Mouse (Mus musculus) naive thymus-derived CD4-positive, alpha-beta T cell, adult 5 months (primary cell): Measurements from ENCODE around the gene Ppp1r16b. TPM values are rescaled to one million over a fixed set of nuclear protein-coding genes. Genes with fewer than 3 reads are reported as not detected.

Experiments
- polyA plus RNA-seq: library from polyadenylated mRNA; unstranded; fragments of 100-300 nt; shearing (Covaris generic); gene quantifications from one replicate; pipeline ENCODE4 v1.2.1, GENCODE M21; 2017

Gene Ppp1r16b
- 55.2 TPM for polyA plus RNA-seq

DNA sequence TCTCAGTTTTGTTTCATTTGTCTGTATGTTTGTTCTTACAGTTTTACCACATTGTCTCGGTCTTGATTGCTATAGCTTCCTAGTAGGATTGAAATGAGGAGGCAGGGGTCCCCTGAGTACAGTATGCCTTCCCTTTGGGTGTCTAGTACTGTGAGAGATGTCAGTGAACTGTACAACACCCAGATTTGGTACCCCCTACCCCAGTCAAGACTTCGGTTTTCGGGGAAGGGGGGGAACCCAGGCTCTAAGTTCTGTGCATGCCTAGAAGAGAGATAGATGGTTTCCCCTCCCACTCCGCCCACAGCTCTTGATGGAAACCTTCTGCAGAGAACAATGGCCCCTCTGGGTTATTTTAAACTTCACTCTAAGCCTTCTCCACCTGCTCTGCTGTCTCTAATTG is at the start of gene Ppp1r16b:
Gene Ppp1r16b, plus strand, starts transcription at position 301 of the 400 bp plus-strand sequence.

DNA sequence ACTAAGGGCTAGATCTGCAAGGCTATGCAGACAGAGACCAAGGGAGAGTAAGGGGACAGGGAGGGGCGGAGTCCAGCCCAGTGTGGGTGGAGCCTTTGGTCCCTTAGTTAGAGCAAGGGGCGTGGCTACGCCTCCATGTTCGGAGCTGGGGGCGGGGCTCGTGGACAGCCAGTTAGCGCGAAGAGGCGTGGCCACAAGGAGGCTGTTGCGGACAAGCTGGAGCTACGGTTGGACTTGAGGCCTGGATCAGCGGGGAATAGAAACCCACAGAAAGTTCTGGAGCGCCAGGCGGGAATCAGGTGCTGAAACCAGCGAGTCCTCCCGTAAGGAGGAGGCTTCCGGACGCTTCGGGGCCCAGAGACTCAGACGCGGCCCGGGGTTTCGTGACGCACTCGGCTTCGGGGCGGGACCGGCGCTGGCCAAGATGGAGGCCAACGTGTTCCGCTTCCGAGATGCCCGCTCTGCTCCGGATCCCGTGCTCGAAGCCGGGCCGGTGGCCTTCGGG is 40.4 kb upstream of the Ppp1r16b start, which contains the start of gene Actr5:
Gene Actr5, plus strand, starts transcription at position 171 of the 505 bp plus-strand sequence.

DNA sequence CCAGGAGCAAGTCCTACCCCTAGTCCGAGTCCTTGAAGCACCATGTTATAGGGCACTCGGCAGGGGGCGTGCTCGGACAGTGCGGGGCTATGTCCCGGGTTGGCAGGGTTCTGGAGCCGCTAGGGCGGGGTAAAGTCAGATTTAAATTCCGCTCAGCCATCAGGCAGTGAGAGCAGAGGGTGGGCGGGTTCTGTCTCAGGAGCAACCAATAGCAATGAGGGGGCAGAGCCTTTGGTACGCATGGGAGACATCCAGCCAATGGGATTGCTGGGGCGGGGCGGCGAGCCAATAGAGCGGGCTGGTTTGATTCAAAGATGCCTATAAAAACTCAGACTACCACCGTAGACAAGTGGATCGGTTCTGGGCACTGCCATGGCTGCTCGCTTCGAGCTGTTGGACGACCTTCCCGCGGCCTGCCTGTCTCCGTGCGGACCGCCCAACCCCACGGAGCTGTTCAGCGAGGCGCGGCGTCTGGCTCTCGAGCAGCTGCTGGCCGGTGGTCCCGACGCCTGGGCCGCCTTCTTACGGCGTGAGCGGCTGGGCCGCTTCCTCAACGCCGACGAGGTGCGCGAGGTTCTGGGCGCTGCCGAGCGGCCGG is 102.6 kb downstream of the Ppp1r16b start, which contains the start of gene Fam83d:
Gene Fam83d, plus strand, starts transcription at position 352 of the 598 bp plus-strand sequence.

DNA sequence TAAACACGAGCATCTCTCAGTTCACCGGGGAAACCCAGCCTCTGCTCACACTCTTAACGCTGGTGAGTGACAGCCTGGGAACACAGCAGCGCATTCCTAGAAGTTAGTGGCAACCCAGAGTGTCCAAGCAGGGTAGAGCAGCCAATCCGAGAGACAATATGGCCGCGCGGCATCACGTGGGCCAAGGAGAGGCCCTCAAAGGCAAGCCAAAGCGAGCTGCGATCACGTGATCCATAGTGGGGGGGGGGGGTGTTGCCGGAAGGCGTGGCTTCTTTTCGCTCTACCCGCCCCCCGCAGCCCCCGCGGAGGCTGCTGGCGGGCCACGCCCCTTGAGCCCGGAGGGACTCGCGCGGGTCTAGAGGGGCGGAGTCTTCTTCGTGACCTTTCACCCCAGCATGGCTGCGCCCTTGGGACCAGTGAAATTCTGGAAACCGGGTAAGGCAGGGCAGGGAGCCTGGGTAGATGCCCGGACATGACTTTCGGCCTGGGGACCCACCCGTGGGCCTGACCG is 129.4 kb downstream of the Ppp1r16b start, which contains the start of gene Dhx35:
Gene Dhx35, plus strand, starts transcription at position 314 of the 511 bp plus-strand sequence.

Other genes starting within 250 kb of the Ppp1r16b start
- gene Adig, start 162.8 kb upstream of the Ppp1r16b start, polyA plus RNA-seq, result not detected
- gene Arhgap40, start 152.6 kb upstream of the Ppp1r16b start, polyA plus RNA-seq, result not detected
- not detected for gene Slc32a1, start 54.6 kb upstream of the Ppp1r16b start, polyA plus RNA-seq
- 79.7 TPM for gene Actr5, start 40.5 kb upstream of the Ppp1r16b start, polyA plus RNA-seq
- 4.7 TPM for gene Fam83d, start 102.7 kb downstream of the Ppp1r16b start, polyA plus RNA-seq
- 13.2 TPM for gene Dhx35, start 129.4 kb downstream of the Ppp1r16b start, polyA plus RNA-seq